Mouse (Mus musculus) E14TG2a.4 (cell line): ENCODE results near the gene Serpine1.

ENCODE experiments used
- CTCF ChIP-seq: conservative IDR thresholded peaks from 2 replicates; pipeline ENCODE4 v1.5.1; 2014; ENCODE audit warnings: low read length
- NANOG ChIP-seq: IDR thresholded peaks from 2 replicates; pipeline ENCODE4 v1.6.1; 2014; ENCODE audit warnings: borderline replicate concordance, low read length, mixed read lengths
- POU5F1 ChIP-seq: IDR thresholded peaks from 2 replicates; pipeline ENCODE4 v1.6.1; 2014; ENCODE audit warnings: low read length, borderline replicate concordance

DNA sequence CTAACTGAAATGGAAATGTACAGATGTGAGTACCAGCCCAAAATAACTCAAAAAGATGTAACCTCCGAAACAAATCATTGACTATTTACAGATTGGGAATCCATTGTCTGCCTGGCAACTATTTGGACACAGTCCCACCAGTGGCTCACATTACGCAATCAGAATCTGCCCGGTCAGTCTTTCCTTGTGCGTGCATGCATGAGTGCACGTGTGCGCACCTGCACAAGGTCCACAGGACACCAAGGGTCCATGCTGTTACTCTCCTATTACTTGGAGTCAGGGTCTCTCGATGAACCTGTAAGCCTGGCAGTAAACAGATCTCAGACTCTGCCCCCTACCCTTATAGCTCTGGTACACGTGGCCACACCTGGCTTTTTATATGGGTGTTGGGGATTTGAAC is 35.6 kb upstream of the Serpine1 start:
- TF ChIP-seq CTCF, result no peak
- TF ChIP-seq NANOG, result no peak
- no peak for TF ChIP-seq POU5F1
